Mouse (Mus musculus) right cerebral cortex, postnatal 36 days (tissue): ENCODE results near the gene Rb1.

Experiments used
- DNase-seq, 2 experiments: peaks; one replicate each; pipeline ENCODE4 v3.0.0; 2022; ENCODE audit warnings: low spot score in 2 of 2, mixed read lengths in 1 of 2

Rb1 gene

GRCm38 (mm10) chr14:73209262-73209661 is 116.4 kb downstream of the Rb1 start:
- no peak for DNase-seq

GRCm38 (mm10) chr14:73204016-73204415 is 121.6 kb downstream of the Rb1 start:
- DNase-seq = no peak

GRCm38 (mm10) chr14:73201447-73201846 is 124.2 kb downstream of the Rb1 start:
- no peak for DNase-seq

- DNase-seq = no peak
These were observed 126.6 kb downstream of the Rb1 start for GRCm38 (mm10) chr14:73199058-73199457.

- no peak for DNase-seq
These were observed 138.7 kb downstream of the Rb1 start for GRCm38 (mm10) chr14:73186875-73187274.

- DNase-seq = no peak
These were observed 144.5 kb downstream of the Rb1 start for GRCm38 (mm10) chr14:73181144-73181543.

GRCm38 (mm10) chr14:73180671-73181070 is 145.0 kb downstream of the Rb1 start:
- DNase-seq = no peak

- no peak for DNase-seq
These were observed 146.4 kb downstream of the Rb1 start for GRCm38 (mm10) chr14:73179221-73179681.

GRCm38 (mm10) chr14:73177961-73178360 is 147.7 kb downstream of the Rb1 start:
- DNase-seq = no peak

GRCm38 (mm10) chr14:73176266-73176665 is 149.4 kb downstream of the Rb1 start:
- no peak for DNase-seq

- DNase-seq = no peak
These were observed 149.8 kb downstream of the Rb1 start for GRCm38 (mm10) chr14:73175814-73176213.

- no peak for DNase-seq
These were observed 150.6 kb downstream of the Rb1 start for GRCm38 (mm10) chr14:73175031-73175430.

GRCm38 (mm10) chr14:73174091-73174995 is 151.3 kb downstream of the Rb1 start:
- no peak for DNase-seq

- DNase-seq = no peak
These were observed 152.0 kb downstream of the Rb1 start for GRCm38 (mm10) chr14:73173662-73174061.

- DNase-seq = no peak
These were observed 153.2 kb downstream of the Rb1 start for GRCm38 (mm10) chr14:73172196-73173011.

GRCm38 (mm10) chr14:73169926-73170844 is 155.4 kb downstream of the Rb1 start:
- no peak for DNase-seq

- DNase-seq = no peak
These were observed 157.0 kb downstream of the Rb1 start for GRCm38 (mm10) chr14:73168605-73169004.

GRCm38 (mm10) chr14:73165136-73165535 is 160.5 kb downstream of the Rb1 start:
- no peak for DNase-seq

- no peak for DNase-seq
These were observed 162.1 kb downstream of the Rb1 start for GRCm38 (mm10) chr14:73163363-73163998.

- DNase-seq = no peak
These were observed 163.3 kb downstream of the Rb1 start for GRCm38 (mm10) chr14:73162192-73162800.

- DNase-seq = no peak
These were observed 164.3 kb downstream of the Rb1 start for GRCm38 (mm10) chr14:73161303-73161702.
